Mouse (Mus musculus) neural tube, embryonic 15.5 days (tissue): ENCODE measurements around the gene Mc3r. TPM values are rescaled to one million over a fixed set of nuclear protein-coding genes. Genes with fewer than 3 reads are reported as not detected.

Experiments
- ATAC-seq: fragments of 200-750 bp; cut with Nextera tagmentation; 2 replicates; pipeline ENCODE4 v1.8.0; 2017; ENCODE audit warnings: mild to moderate bottlenecking, moderate TSS enrichment, moderate library complexity; ENCODE audit not compliant: low FRiP score
- H3K27ac ChIP-seq: fragments of 300-500 bp; sonication (generic); replicated peaks from 2 replicates; pipeline ENCODE4 v1.5.1; 2015; ENCODE audit warnings: mild to moderate bottlenecking, inconsistent platforms
- H3K27me3 ChIP-seq: fragments of 300-500 bp; sonication (generic); replicated peaks from 2 replicates; pipeline ENCODE4 v1.6.1; 2015; ENCODE audit warnings: inconsistent platforms
- H3K36me3 ChIP-seq: fragments of 300-500 bp; sonication (generic); 2 replicates; pipeline ENCODE4 v1.6.1; 2015; ENCODE audit warnings: inconsistent platforms
- H3K4me1 ChIP-seq: fragments of 300-500 bp; sonication (generic); 2 replicates; pipeline ENCODE4 v1.6.1; 2015; ENCODE audit warnings: inconsistent platforms
- H3K4me2 ChIP-seq: fragments of 300-500 bp; sonication (generic); 2 replicates; pipeline ENCODE4 v1.6.1; 2015; ENCODE audit warnings: inconsistent platforms, mild to moderate bottlenecking, moderate library complexity
- H3K4me3 ChIP-seq: fragments of 300-500 bp; sonication (generic); replicated peaks from 2 replicates; pipeline ENCODE4 v1.5.1; 2015; ENCODE audit warnings: mild to moderate bottlenecking, inconsistent platforms
- H3K9ac ChIP-seq: fragments of 300-500 bp; sonication (generic); replicated peaks from 2 replicates; pipeline ENCODE4 v1.6.1; 2015; ENCODE audit warnings: mild to moderate bottlenecking, inconsistent platforms
- H3K9me3 ChIP-seq: fragments of 300-500 bp; sonication (generic); replicated peaks from 2 replicates; pipeline ENCODE4 v1.6.1; 2016; ENCODE audit warnings: inconsistent platforms
- WGBS: fragments of 180-500 bp; shearing (Covaris S2); methylation state at CpG from one replicate; pipeline ENCODE4 v1.1.7; 2015; ENCODE audit warnings: mixed read lengths; 5-methylcytosine and 5-hydroxymethylcytosine counted together
- polyA plus RNA-seq: library from polyadenylated mRNA; unstranded; fragments of >200 nt; fragmentation: Nextera tagmentation; extraction: Ambion mirVana; gene quantifications from 2 replicates; pipeline ENCODE4 v1.2.1, GENCODE M21; 2015

Mc3r gene
- polyA plus RNA-seq, 1 experiment from 2014 or later, result 0.26 TPM

DNA sequence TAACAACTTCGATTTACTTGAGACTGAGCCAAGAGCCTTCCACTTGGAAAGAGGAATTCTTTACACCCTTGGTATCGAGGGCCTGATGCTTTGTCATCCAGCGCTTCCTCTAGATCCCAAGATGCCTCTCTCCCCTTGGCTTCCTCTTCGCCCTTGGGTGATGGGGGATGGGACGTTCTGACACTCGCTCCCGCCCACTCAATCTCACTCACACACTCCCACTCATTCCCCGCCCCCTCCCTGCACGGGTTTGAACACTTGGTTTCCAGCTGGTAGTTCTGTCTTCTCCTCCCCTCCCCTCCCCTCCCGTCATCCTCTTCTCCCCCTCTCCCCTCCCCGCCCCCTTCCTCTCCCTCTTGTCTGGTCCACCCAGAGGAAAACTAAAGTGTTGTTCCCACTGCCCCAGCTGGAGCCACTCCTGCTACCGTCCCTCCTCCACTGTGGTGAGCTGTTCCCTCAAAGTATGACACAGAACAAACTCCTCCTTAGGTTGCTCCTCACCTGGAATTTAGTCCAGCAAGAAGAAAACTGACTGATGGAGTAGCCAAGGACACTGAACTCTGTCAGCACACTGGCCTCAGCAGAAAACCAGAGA lies 9.3 kb downstream of the Mc3r start:
- Histone ChIP-seq H3K36me3 (no peaks in the 10 kb centered on the region), H3K9me3 (no peaks in the 10 kb centered on the region), H3K27me3 (no peaks in the 10 kb centered on the region), H3K4me1 (no peaks in the 10 kb centered on the region), H3K9ac (no peak overlapping the region), H3K4me3 (no peak overlapping the region), H3K27ac (no peak overlapping the region), H3K4me2 (no peak overlapping the region)
- 38% methylated on average over 12 of the region's 12 CpGs for WGBS
- no peak for ATAC-seq

DNA sequence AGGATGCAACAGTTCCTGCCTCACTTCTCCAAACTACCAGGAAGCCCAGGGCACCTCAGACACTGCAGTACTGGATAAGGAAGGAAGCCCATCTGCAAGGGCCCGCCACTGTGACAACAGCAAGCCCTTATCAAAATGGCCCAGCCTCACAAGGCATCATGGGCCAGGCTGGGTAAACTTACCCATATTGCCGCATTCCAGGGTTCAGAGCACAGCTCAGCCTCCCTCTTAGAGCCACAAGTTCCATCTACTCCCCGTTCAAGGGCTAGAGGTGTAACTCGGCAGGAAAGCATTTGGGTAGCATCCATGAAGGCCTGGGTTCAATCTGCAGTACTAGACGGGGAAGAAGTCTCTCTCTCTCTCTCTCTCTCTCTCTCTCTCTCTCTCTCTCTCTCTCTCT lies 11.8 kb downstream of the Mc3r start:
- no peak overlapping the region for H3K4me3 ChIP-seq
- no peak overlapping the region for H3K4me2 ChIP-seq
- no peaks in the 10 kb centered on the region for H3K27me3 ChIP-seq
- no peak overlapping the region for H3K9ac ChIP-seq
- H3K9me3 ChIP-seq, result no peaks in the 10 kb centered on the region
- no peak for ATAC-seq
- no peaks in the 10 kb centered on the region for H3K4me1 ChIP-seq
- no peak overlapping the region for H3K27ac ChIP-seq
- WGBS, result 82% methylated on average over 5 of the region's 5 CpGs
- no peaks in the 10 kb centered on the region for H3K36me3 ChIP-seq

GRCm38 (mm10) chr2:172261441-172261840 lies 13.1 kb downstream of the Mc3r start:
- Histone ChIP-seq H3K4me2 (no peak overlapping the region), H3K4me3 (no peak overlapping the region), H3K27me3 (no peaks in the 10 kb centered on the region), H3K36me3 (no peaks in the 10 kb centered on the region), H3K9ac (no peak overlapping the region), H3K9me3 (no peaks in the 10 kb centered on the region), H3K4me1 (no peaks in the 10 kb centered on the region), H3K27ac (no peak overlapping the region)
- 78% methylated on average over 4 of the region's 4 CpGs for WGBS
- no peak for ATAC-seq

DNA sequence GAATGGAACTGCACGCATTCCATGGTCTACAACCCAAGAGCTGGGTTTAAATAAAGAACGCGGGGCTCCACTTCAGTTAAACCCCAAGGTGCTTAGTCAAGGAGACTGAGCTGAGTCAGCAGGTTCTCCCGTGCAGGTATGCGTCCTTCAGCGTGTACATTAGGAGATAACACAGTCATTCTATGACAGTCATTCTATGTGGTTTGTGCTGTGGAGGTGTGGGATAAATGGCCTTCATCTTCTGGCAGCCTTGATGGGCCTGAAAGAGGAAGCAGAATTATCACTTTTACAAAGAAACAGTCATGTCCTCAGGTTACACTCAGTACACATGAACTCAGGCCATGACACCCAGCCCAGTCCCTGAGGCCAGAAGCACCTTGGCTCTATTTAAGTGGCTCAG lies 14.9 kb downstream of the Mc3r start:
- no peak overlapping the region for H3K4me3 ChIP-seq
- H3K36me3 ChIP-seq, result no peaks in the 10 kb centered on the region
- H3K27ac ChIP-seq, result no peak overlapping the region
- no peak overlapping the region for H3K9ac ChIP-seq
- no peak overlapping the region for H3K4me2 ChIP-seq
- no peaks in the 10 kb centered on the region for H3K27me3 ChIP-seq
- no peak for ATAC-seq
- H3K9me3 ChIP-seq, result no peaks in the 10 kb centered on the region
- no peaks in the 10 kb centered on the region for H3K4me1 ChIP-seq
- 92% methylated on average over 6 of the region's 6 CpGs for WGBS

DNA sequence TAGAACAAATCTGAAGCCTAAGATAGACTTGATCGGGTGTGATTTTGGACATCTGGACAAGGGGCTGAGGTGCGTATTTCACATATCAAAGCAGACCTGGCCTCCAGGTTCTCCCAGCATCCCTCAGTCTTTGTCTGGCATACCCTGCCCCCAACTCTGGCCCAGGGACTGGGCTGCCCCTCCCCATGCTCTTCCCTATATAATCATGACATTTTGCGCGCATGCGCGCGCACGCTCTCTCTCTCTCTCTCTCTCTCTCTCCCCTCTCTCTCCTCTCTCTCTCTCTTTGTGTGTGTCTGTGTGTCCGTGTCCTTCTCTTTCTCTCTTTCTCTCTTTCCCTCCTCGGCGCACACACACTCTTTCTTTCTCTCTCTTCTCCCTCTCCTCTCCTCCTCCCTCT lies 21.6 kb downstream of the Mc3r start:
- Histone ChIP-seq H3K9me3 (no peaks in the 10 kb centered on the region), H3K4me3 (no peak overlapping the region), H3K4me1 (peaks cover 22% of the 10 kb centered on the region), H3K9ac (0 out of 2 replicates have a peak overlapping the region, but pooled peaks have one; percentile 3), H3K36me3 (no peaks in the 10 kb centered on the region), H3K4me2 (peak overlapping the region; percentile 20; the same call in 1 of the 2 replicates), H3K27ac (peak overlapping the region; percentile 78), H3K27me3 (no peaks in the 10 kb centered on the region)
- 55% methylated on average over 11 of the region's 11 CpGs for WGBS
- ATAC-seq, result peak; percentile 80

- Histone ChIP-seq H3K36me3 (no peaks in the 10 kb centered on the region), H3K27ac (peak overlapping the region; percentile 78), H3K27me3 (no peaks in the 10 kb centered on the region), H3K4me1 (peaks cover 22% of the 10 kb centered on the region), H3K9me3 (no peaks in the 10 kb centered on the region), H3K4me2 (peak overlapping the region; percentile 20; the same call in 1 of the 2 replicates), H3K4me3 (no peak overlapping the region), H3K9ac (0 out of 2 replicates have a peak overlapping the region, but pooled peaks have one; percentile 3)
- WGBS, result 13% methylated on average over 9 of the region's 9 CpGs
- ATAC-seq, result peak; percentile 67; the same call in 1 of the 2 replicates
Observed at GRCm38 (mm10) chr2:172270485-172270944, 22.2 kb downstream of the Mc3r start.

DNA sequence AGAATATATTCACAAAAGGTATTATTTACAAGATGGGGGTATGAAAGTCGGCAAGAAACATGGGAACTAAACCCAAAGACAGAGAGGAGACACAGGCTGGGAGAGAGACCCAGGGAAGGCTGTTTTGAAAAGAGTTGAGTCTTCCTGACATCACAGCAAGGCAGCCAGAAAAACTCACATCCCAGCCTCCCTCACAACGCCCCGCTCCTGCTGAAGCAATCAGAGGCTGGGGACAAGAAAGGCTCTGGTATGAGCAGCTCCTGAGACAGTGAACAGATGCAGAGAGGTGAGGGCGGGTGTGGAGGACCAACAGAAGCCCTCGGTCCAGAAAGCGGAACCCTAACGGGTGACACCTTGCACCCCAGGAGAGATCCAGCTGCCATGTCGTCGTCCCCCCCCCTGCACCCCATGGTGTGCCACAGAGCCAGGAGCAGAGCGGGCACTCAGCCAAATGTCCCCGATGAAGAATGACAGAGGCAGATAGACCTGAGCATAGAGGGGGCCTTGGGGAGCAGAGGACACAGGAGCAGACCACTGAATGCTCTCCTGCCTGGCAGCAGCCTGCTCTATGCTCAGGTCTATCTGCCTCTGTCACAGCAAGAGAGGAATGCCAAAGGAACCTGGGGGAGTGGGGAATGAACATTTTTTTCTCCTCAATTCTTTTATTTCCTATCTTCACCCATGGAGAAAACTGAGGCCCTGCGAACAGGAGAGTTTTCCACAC lies 22.8 kb downstream of the Mc3r start:
- Histone ChIP-seq H3K9me3 (no peaks in the 10 kb centered on the region), H3K4me3 (no peak overlapping the region), H3K27ac (peak overlapping the region; percentile 78), H3K36me3 (no peaks in the 10 kb centered on the region), H3K9ac (peak overlapping the region; percentile 20; the same call in 1 of the 2 replicates), H3K4me1 (peaks cover 22% of the 10 kb centered on the region), H3K4me2 (no peak overlapping the region), H3K27me3 (no peaks in the 10 kb centered on the region)
- peak; percentile 45; the same call in 1 of the 2 replicates for ATAC-seq
- 45% methylated on average over 12 of the region's 12 CpGs for WGBS

GRCm38 (mm10) chr2:172274662-172275061 lies 26.4 kb downstream of the Mc3r start:
- no peaks in the 10 kb centered on the region for H3K36me3 ChIP-seq
- no peak overlapping the region for H3K27ac ChIP-seq
- no peak for ATAC-seq
- no peak overlapping the region for H3K9ac ChIP-seq
- 83% methylated on average over 8 of the region's 8 CpGs for WGBS
- peaks cover 21% of the 10 kb centered on the region for H3K4me1 ChIP-seq
- no peak overlapping the region for H3K4me3 ChIP-seq
- no peaks in the 10 kb centered on the region for H3K9me3 ChIP-seq
- H3K27me3 ChIP-seq, result no peaks in the 10 kb centered on the region
- no peak overlapping the region for H3K4me2 ChIP-seq

DNA sequence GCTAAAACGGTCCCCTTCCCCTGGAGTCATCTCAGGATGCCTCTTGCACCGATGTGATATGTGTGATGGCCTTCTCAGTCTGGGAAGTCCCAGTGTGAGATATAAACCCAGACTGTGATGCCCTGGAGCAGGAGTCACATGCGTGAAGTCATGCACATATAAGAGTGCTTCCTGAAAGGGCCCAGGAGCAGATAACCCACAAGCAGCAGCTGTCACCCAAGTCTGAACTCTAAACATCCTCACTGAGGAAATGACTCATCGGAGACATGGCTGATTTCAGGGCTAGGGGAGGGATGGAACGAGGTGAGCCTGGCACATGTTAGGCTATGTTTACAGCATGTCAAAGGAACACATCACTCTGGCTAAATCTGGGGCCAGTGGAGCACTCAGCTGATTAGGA lies 27.9 kb downstream of the Mc3r start:
- no peaks in the 10 kb centered on the region for H3K27me3 ChIP-seq
- peaks cover 6% of the 10 kb centered on the region for H3K4me1 ChIP-seq
- H3K9ac ChIP-seq, result no peak overlapping the region
- no peaks in the 10 kb centered on the region for H3K9me3 ChIP-seq
- no peak overlapping the region for H3K4me3 ChIP-seq
- 58% methylated on average over 5 of the region's 5 CpGs for WGBS
- no peak for ATAC-seq
- H3K4me2 ChIP-seq, result no peak overlapping the region
- no peaks in the 10 kb centered on the region for H3K36me3 ChIP-seq
- no peak overlapping the region for H3K27ac ChIP-seq

- Histone ChIP-seq H3K27me3 (no peaks in the 10 kb centered on the region), H3K4me2 (no peak overlapping the region), H3K36me3 (no peaks in the 10 kb centered on the region), H3K4me1 (peaks cover 11% of the 10 kb centered on the region), H3K4me3 (no peak overlapping the region), H3K9ac (no peak overlapping the region), H3K9me3 (no peaks in the 10 kb centered on the region), H3K27ac (no peak overlapping the region)
- no peak for ATAC-seq
- WGBS, result 86% methylated on average over 3 of the region's 3 CpGs
Observed at GRCm38 (mm10) chr2:172278979-172279378, 30.7 kb downstream of the Mc3r start.

GRCm38 (mm10) chr2:172282071-172282710 lies 33.9 kb downstream of the Mc3r start:
- Histone ChIP-seq H3K9ac (no peak overlapping the region), H3K4me3 (no peak overlapping the region), H3K27ac (0 out of 2 replicates have a peak overlapping the region, but pooled peaks have one; percentile 49), H3K4me2 (no peak overlapping the region), H3K4me1 (peaks cover 11% of the 10 kb centered on the region), H3K9me3 (no peaks in the 10 kb centered on the region), H3K36me3 (no peaks in the 10 kb centered on the region), H3K27me3 (no peaks in the 10 kb centered on the region)
- ATAC-seq, result peak; percentile 80
- WGBS, result 34% methylated on average over 19 of the region's 19 CpGs

DNA sequence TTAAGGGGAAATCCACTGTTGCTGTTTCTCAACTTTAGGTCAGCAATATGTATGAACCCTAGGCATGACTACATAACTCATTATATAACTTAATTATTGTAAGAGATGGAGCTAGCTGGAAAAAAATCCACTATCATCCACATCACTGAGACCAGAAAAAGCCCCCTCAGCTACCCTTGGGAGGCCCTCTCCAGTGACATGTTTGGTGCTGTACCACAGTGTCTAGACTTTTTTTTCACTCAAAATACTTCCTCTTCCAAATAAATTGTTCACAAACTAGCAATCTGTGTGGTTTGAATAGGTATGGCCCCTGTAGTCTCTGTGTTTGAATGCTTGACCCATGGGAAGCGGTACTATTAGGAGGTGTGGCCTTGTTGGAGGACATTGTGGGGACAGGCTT lies 39.4 kb downstream of the Mc3r start:
- 92% methylated on average over 1 of the region's 1 CpGs for WGBS
- no peaks in the 10 kb centered on the region for H3K9me3 ChIP-seq
- no peaks in the 10 kb centered on the region for H3K36me3 ChIP-seq
- no peak overlapping the region for H3K9ac ChIP-seq
- ATAC-seq, result no peak
- no peaks in the 10 kb centered on the region for H3K27me3 ChIP-seq
- peaks cover 4% of the 10 kb centered on the region for H3K4me1 ChIP-seq
- no peak overlapping the region for H3K4me2 ChIP-seq
- no peak overlapping the region for H3K4me3 ChIP-seq
- H3K27ac ChIP-seq, result no peak overlapping the region
